Mouse (Mus musculus) urinary bladder, postnatal 10 days (tissue): ENCODE results near the gene Snap91.

Experiments used
- DNase-seq: peaks from one replicate; pipeline ENCODE4 v3.0.0; 2022; ENCODE audit warnings: low spot score

Gene Snap91

DNA sequence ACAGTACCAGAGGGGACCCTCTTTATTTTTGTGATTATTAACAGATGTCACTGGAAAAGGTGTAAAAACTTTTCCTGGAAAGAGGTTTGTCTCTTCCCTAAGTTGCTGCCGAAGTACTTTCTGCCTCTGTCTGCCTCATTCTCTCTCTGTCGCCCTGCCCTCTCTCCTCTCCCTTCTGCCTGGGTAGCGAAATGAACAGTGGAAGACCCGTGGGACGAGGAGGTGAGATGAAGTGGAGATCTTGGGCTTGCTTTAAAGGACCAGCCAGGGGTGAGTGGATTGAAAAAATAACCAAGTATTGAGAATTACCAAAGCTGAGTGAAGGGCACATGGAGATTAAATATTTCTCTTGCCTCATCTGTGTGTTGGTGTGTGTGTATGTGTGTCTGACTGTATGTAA lies 136.4 kb downstream of the Snap91 start:
- no peak for DNase-seq

DNA sequence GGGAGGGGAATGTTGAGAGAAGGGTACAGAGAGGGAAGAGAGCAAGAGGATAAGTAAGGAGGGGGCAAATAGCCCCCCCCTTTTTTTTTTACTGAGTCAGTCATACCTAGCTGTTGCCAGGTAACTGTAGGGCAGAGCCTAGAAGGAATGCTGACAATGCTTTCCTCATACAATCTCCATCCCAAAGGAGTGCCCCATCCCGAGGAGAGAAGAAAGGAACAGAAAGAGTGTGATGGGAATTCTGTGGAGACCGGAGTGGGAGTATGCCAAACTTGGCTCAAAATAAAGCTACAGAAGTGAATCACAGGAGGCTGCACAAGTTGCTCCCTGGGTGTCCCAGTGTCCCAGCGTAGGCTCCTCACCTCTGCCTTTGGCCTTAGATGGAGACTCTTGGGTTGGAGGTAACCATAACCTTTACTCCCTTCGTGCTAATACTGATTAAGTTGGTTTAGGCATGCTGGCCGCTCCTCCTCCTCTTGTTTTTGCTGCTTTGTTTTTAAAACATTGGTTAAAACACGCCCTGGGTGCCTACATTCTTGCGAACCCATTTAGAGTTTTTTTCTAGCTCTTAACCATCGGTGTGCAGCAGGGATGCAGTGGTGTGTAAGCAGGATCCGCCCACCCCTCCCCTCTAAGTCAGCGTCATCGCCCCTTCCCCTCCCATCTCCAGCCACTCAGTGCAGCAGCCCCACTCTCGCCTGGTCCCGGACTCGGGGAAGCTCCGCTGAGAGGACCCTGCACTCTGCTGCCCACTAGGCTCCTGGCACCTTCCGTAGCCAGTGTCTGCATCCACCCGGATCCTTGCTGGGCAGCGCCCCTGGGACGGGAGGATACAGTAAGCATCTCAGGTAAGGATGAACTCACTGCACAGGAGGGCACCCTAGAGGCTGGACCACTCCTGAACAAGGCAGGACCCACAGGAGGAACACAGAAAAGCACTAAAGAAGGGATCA lies 137.2 kb downstream of the Snap91 start, which contains the start of gene Prss35:
Gene Prss35 (plus strand): TSS at position 691 of the 953 bp plus-strand sequence.
- DNase-seq, result no peak

DNA sequence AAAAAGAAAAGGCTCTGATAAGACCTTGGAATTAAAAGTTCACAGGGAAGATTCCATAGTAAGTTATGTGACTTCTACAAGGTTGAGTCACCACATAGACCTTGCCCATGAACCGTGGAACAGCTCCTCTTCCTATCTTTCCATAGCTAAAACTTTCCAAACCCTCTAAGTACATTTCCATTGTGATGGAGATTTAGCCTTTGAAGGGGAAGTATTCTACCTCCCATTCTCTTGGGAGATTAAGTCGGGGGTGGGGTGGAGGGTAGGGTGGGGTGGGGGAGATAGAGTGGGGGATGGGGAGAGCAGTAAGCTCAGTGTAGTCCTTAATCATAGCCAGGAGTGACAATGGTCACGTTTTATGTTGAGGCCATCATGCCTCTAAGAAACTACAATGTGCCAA lies 140.5 kb downstream of the Snap91 start:
- DNase-seq, result no peak

DNA sequence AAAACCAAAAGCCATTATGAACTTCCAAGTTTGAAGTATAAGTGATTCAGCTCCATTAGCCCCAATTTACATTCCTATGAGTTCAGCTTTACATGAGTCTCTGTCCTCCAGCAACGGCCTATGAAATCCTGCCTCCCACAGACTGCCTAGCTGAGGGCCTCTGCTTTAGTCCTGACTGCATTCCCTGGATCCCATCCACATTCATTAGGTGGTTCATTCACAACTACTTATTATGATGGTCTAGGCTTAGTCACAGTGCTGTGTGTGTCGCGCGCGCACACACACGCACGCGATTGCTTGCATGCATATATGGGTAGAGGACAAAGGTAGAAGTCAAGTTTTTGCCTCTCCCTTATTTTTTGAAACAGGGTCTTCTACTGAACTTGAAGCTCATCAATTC lies 141.7 kb downstream of the Snap91 start:
- DNase-seq, result no peak

DNA sequence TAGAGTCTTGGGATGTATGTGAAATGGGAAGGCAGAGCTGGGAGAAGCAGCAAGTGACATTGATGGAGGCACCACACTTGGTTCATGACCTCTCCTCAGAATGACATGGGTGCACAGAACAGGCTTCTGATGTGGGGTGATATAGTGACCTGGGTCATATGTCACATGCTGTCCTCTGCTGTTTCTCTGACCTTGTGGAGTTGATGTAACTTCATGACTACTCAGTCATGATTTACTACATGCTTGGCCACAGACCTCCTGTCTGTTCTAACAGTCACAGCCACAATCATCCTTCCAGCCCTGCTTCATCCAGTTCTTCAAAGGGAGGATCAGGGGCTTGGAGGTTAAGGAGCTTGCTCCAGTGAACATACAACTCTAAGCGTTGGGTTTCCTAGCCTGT lies 142.4 kb downstream of the Snap91 start:
- no peak for DNase-seq

DNA sequence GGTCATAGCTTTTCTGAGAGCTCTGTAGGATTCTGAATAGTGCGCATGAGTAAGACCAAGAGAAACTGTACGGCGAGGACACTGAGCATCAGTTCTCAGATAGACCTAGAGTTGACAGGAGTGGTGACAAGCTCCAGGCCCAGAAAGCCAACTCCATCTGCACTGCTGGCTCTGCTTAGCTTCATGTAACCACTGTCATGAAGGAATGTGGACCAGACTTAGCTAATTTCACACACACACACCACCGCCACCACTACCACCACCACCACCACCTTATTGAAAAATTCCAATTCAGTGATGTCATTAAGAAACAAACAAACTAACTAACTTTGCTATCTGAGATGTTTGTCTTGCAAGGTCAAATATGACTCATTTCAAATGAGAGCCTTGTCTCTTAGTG lies 143.5 kb downstream of the Snap91 start:
- no peak for DNase-seq

DNA sequence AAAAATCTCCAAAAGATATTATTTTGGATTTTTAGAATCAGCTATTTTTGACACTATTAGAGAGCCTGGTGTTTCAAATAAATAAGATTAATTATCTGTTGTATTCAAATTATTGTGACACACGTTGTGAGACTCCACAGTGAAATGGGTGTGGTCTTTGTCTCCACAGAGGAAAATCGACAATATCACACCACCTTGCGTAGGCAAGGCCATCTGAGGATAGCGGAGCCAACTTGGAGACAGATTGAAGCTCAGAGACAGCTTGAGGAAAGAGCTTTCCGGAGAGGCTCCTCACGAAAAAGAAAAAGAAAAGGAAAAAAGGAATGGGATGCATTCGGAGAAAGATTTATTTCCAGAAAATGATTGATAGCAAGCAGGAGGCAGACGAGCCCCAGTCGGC lies 145.7 kb downstream of the Snap91 start:
- DNase-seq, result no peak

DNA sequence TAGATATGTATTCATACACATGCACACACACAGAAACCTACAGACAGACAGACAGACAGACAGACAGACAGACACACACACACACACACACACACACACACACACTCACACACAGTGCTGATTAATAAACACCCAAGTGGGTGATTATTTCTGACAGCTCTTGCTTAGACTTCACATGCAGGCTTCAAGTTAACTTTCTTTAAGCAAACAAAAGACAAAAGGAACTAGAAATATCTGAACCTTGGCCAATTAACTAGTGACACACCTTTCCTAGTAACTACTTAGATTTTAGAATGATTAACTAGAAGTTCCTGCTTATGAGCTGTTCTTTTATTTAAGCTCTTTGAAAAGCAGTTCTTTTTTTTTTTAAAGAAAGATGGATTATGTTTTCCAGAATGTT lies 146.1 kb downstream of the Snap91 start:
- DNase-seq, result no peak

DNA sequence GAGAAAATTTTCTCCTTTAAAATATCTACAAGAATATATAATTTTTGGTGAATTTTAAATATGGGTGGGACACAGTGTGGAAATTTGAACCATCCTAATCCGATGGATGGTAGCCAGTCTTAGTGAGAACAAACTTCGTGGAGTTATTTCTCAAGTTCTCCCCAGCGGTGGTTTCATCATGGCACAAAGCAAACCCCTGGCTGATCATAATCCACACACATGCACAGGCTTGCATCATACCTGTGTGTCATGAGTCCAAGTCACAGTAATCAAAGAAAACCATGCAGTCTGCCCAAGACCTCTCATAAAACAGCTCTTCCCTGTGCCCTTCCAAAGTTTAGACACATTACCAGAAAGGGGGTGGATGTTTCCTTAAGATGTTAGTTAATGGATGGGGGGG lies 150.6 kb downstream of the Snap91 start:
- no peak for DNase-seq

DNA sequence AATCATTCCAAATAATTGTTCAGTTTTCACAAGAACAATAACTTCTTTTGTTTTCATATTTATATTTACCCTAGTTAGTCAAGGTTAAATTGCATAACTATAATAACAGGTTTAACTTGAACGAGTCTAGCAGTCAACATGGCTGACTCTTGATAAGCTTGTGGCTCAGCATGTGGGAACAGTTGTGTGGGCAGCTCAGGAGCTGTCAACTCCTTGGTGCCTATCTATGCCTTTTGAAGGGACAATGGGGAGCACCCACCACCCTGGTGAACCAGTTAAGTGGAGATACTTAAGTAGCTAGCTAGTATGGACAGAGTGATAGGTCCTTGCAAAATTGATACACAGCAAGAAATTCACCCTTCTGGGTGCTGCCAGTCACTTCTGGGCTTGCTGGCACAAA lies 151.4 kb downstream of the Snap91 start:
- DNase-seq, result no peak

DNA sequence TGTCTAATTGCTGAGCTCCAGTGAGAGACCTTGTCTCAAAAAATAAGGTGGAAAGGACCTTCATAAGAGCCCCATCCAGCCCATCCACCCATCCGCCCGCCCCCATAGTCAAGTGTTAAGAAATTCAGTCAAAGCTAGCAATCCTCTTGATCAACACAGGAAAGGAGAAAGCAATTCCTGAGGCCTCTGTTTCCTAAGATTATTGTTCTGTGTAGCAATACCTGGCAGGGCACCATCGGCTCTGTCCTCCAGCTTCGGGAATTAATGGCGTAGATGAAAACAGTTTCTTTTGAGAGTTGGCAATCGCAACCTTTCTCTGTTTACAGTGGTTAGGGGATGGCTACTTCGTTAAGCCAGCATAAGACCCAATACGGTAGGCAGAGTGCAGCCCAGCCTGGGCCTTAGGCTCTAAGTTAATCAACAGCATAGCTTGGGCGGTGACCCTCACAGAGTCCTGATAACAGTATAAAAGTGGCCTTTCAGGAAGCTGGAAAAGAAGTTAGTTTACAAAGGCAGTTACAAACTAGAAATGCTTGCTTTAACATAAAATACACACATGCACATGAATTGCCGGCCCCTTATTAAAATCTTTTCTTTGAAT lies 152.1 kb downstream of the Snap91 start:
- no peak for DNase-seq

DNA sequence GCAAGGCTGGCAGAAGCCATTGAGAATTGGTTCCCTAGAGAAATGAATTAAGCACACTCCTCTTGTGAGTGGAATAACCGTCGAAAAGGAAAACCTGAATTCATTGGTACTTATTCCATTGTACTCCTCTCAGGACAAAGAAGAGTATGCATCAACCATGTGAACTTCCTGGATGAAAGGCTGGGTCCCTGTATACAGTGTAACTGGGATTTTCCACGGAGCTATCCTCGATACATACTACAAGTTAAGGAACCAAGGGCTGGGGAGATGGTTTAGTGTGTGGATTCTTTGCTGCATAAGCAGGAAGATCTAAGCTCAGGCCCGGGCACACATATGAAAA lies 154.1 kb downstream of the Snap91 start:
- no peak for DNase-seq

DNA sequence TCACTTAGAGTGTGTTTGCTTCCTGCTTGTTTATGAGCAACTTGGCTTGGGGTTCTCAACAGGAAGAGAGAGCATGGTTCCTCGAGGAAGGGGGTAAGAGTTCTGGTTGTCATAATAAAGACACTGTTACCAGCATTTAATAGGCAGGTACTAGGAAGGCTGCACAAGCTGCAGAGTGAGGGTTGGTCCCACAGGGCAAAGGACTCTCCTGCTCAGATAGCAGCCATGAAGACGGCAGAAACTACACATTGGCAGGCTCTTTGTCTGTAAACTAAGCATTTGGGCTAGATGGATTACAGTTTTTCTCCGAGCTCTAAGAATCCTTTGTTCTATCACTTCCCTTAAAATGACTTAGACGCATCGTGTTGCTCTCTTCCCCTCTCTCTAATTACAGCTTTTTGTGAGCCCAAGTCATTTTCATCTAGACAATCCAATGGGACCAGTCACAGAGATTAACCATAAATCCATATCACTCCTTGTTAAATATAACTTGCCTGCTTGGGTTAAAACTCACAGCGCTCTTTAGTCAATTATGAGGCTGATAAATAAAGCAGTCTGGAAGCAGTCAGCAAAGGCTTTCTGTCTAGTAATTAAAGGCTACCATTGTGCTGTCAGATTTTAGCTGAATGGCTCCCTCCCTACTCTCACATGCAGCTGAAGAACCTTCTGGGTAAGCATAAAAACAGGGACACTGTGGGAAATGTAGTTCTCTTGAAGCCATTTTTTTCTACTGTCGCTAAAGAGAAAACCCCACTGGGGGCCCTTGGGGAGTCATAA lies 154.7 kb downstream of the Snap91 start:
- DNase-seq, result no peak

DNA sequence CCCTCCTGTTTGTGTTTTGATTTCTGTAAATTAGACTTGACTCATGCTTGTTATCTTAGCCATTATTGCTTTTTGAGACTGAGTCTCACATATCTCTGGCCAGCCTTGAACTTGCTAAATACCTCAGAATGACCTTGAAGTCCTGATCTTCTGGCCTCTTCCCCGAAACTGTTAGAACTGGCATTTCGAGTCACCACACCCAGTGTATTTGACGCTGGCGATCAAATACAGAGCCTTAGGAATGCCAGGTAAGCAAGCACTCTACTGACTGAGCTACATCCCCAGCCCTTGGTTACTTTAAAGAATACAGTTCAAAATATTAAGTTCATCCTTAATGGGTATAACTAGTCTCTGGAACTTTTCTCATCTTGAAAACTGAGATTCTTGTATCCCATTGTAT lies 155.4 kb downstream of the Snap91 start:
- no peak for DNase-seq

DNA sequence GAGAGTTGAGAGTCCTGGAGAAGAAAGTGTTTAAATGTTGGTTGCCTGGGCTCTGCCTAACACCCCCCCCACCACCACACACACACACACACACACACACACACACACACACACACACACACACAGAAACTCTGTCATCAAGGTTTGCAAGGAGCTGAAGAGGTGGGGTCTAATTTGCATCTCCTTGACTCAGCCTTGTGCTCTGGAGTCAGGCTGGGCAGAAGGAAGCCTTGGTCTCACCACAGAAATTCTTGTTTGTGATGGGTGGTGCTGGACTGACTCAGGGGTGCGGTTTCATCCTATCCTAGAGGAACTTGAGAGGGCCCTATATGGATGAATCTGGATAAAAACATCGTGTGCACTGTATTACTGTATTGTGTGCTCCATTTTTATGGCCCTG lies 159.7 kb downstream of the Snap91 start:
- no peak for DNase-seq

DNA sequence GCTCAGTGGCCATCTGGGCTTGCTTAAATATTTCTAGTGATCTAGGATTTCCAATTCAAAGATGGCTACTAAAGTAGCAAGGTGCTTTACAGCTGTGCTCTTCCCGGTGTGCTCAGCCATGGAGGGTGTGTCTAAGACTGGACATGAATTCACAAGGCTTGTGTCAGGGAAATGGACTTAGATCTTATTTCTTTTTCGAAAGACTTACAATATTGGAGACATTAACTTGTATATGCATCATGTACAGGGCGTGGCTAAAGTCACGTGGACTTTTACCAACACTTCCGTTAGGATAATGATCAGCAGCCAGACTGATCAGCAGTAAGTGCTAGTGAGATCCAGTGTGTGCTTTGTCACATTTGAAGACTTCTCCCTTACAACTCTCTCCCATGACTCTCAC lies 160.2 kb downstream of the Snap91 start:
- DNase-seq, result no peak

DNA sequence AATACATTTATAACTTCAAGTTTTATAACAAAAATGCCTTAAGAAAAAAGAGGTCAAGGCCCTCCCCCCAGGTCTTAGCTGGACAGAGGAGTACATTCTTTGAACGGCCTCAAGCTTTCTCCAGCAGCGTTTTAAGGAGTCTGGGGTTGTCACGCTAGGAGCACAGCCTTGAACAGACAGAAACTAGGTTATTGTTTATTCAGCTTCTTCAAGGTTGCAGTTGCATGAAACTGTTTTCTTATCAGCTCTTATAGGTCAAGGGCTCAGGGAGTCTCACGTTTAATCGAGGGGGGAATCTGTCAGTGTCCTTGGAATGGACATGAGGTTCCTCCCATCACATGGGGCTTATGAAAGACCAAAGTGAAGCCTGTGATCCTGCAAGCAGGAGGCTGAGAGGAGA lies 163.3 kb downstream of the Snap91 start:
- DNase-seq, result no peak

DNA sequence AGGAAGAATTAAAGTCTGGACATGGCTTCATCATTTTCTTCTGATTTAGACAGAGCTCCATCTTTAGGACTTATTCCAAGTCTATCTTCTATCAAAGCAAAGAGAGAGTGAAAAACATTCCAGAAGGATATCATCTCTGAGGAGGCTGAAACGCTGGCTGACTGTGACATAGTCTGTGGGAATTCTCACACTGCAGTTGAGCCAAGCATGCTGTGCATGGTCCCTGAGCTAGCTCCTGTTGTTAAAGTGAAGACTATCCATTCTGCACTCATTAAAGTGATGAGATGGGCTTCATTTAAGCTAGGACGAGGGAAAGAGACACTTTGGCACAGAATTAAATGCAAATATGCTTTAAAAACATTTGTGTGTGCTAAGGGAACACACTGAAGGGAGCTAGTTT lies 163.9 kb downstream of the Snap91 start:
- no peak for DNase-seq
